Mouse (Mus musculus) c-Kit-positive CD71-negative TER-119-negative erythroid progenitor cells, embryonic 14.5 days (primary cell): Measurements from ENCODE around the gene Zfp616.

ENCODE experiments used
- DNase-seq: peaks from one replicate; pipeline ENCODE4 v3.0.0-alpha.2; 2013; ENCODE audit warnings: low read depth

Zfp616 gene

DNA sequence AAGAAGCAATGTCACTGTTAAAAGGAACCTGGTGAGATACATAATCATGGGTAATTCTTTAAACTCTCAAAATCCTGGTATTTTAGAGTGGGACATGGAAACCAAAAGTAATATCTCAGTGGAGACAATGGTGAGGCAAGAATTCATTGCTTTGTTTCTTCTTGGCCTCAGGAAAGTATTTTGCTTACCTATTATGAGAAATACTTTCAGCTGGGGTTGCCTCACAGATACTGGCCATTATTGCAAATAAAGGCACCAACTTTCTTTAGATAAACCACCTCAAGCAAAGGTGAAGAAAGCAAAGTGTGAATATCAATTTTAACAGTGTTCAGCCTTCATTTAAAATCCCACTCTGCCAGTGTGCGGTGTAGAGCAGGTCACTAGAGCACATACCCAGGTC, at the start of gene Zfp616:
Gene Zfp616 (plus strand): TSS at position 301 of the 400 bp plus-strand sequence.
- no peak for DNase-seq

DNA sequence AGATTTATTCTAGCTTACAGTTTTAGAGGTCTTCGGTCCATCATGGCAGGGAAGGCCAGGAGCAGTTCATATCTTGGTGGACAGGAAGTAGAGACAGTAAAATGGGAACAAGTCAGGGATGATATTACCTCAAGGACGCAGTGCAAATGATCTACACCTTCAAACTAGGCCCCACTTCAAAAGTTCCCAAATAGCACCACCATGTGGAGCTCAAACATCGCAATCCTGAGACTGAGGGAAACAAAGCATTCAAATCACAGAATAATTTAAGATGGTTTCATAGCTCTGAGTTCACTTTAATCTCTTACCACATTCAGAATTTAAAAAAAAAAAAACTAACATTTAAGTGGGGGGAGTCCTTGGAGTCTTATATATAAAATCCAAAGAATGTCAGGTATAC, 18.4 kb upstream of the Zfp616 start:
- no peak for DNase-seq

GRCm38 (mm10) chr11:74056451-74056850, 13.3 kb upstream of the Zfp616 start, which contains the start of the genes Olfr139 and Olfr399:
Gene Olfr139, minus strand, starts transcription at chr11:74056551.
Gene Olfr399, minus strand, starts transcription at chr11:74056615.
- DNase-seq, result no peak

GRCm38 (mm10) chr11:74100724-74101123, 31.0 kb downstream of the Zfp616 start:
- no peak for DNase-seq

- no peak for DNase-seq
These were observed 31.8 kb downstream of the Zfp616 start for GRCm38 (mm10) chr11:74101507-74101906.

DNA sequence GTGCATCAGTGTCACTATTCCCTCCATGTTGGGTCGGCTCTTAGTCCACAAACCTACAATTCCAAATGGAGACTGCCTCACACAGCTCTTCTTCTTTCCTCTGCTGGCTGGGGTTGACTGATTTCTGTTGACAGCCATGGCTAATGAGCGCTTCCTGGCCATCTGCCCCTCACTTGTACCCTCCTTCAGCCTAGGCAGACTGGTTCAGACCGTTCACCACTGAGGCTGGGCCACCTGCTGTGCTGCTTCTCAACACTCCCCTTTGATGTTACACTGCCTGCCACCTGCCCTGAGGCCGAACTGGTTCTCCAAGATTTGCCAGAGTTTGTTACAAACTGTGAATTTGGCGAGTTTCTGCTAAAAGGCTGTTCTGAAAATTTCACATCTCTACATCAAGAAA, 35.3 kb downstream of the Zfp616 start:
- no peak for DNase-seq

DNA sequence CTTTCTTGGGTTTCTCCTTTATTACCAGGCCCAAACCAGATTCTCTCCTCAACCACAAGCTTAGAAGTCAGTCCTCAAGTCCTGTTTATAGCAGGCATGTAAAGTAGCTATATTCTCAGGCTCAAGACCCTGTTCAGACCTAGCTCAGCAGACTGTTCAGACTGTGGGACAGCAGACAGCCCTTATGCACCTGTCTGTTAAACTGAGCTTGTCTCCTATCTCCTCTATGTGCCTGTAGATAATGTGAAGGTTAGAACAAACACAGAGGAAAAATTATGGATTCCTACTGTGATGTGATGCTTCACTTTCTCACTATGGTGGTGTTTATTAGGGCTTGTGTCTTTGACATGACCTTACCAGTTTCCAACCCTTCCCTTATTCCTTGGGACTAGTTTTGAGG, 43.7 kb downstream of the Zfp616 start, which contains the start of gene Olfr401:
Gene Olfr401 (plus strand): TSS at position 301 of the 400 bp plus-strand sequence.
- no peak for DNase-seq
